Mouse (Mus musculus) heart, embryonic 14.5 days (tissue): ENCODE data around the gene Thumpd2. TPM values are rescaled to one million over a fixed set of nuclear protein-coding genes. Genes with fewer than 3 reads are reported as not detected.

Experiments
- ATAC-seq: fragments of 200-750 bp; cut with Nextera tagmentation; 2 replicates; pipeline ENCODE4 v1.8.0; 2017; ENCODE audit warnings: low read depth, moderate TSS enrichment; ENCODE audit not compliant: insufficient number of reproducible peaks, insufficient read depth, low FRiP score
- H3K27ac ChIP-seq, 2 experiments: fragments of 200-500 bp in 1 of 2; fragments of 300-500 bp in 1 of 2; sonication (generic) in 1 of 2; replicated peaks in 1 of 2; 2 replicates each; pipeline ENCODE4 v1.5.1; 2012 to 2014; ENCODE audit warnings: low read depth in 2 of 2, low read length in 2 of 2, control low read depth in 1 of 2, mild to moderate bottlenecking in 1 of 2, mixed read lengths in 1 of 2; ENCODE audit not compliant: control insufficient read depth in 1 of 2, insufficient read depth in 1 of 2
- H3K27me3 ChIP-seq: fragments of 300-500 bp; sonication (generic); 2 replicates; pipeline ENCODE4 v1.6.1; 2014; ENCODE audit warnings: mild to moderate bottlenecking, low read length, control low read depth; ENCODE audit not compliant: control insufficient read depth, insufficient read depth
- H3K36me3 ChIP-seq: fragments of 300-500 bp; sonication (generic); 2 replicates; pipeline ENCODE4 v1.6.1; 2014; ENCODE audit warnings: mild to moderate bottlenecking, control low read depth, low read length, mixed read lengths; ENCODE audit not compliant: control insufficient read depth, insufficient read depth
- H3K4me1 ChIP-seq, 2 experiments: fragments of 200-500 bp in 1 of 2; fragments of 300-500 bp in 1 of 2; sonication (generic) in 1 of 2; 2 replicates each; pipeline ENCODE4 v1.6.1; 2012 to 2014; ENCODE audit warnings: low read length in 2 of 2, control low read depth in 1 of 2, mixed read lengths in 1 of 2; ENCODE audit not compliant: control insufficient read depth in 2 of 2, insufficient read depth in 2 of 2
- H3K4me2 ChIP-seq: fragments of 300-500 bp; sonication (generic); 2 replicates; pipeline ENCODE4 v1.6.1; 2014; ENCODE audit warnings: mild to moderate bottlenecking, low read length
- H3K4me3 ChIP-seq, 2 experiments: fragments of 200-500 bp in 1 of 2; fragments of 300-500 bp in 1 of 2; sonication (generic) in 1 of 2; 2 replicates each; pipeline ENCODE4 v1.5.1; 2012 to 2014; ENCODE audit warnings: low read length in 2 of 2, mild to moderate bottlenecking in 2 of 2, control low read depth in 1 of 2, low read depth in 1 of 2, moderate library complexity in 1 of 2; ENCODE audit not compliant: control insufficient read depth in 1 of 2, insufficient read depth in 1 of 2
- H3K9ac ChIP-seq: fragments of 300-500 bp; sonication (generic); 2 replicates; pipeline ENCODE4 v1.6.1; 2014; ENCODE audit warnings: mild to moderate bottlenecking, low read length
- H3K9me3 ChIP-seq: fragments of 300-500 bp; sonication (generic); 2 replicates; pipeline ENCODE4 v1.6.1; 2016; ENCODE audit warnings: low read length, control low read depth; ENCODE audit not compliant: control insufficient read depth
- WGBS: fragments of 180-500 bp; shearing (Covaris S2); extraction: QIAGEN DNeasy Blood & Tissue Kit; methylation state at CpG from one replicate; pipeline ENCODE4 v1.1.7; 2014; 5-methylcytosine and 5-hydroxymethylcytosine counted together
- polyA plus RNA-seq: library from polyadenylated mRNA; unstranded; fragments of >200 nt; fragmentation: Nextera tagmentation; extraction: Ambion mirVana; gene quantifications from 2 replicates; pipeline ENCODE4 v1.2.1, GENCODE M21; 2014

Thumpd2 gene
- polyA plus RNA-seq, 1 experiment from 2014 or later: 11.3 TPM

- no peaks in the 10 kb centered on the region for H3K27me3 ChIP-seq
- WGBS: 86% methylated on average over 10 of the region's 10 CpGs
Measured at GRCm38 (mm10) chr17:81009112-81009511, 55.8 kb downstream of the Thumpd2 start.

GRCm38 (mm10) chr17:81005292-81005691 is 59.6 kb downstream of the Thumpd2 start:
- Histone ChIP-seq H3K9me3 (no peaks in the 10 kb centered on the region), H3K27me3 (no peaks in the 10 kb centered on the region), H3K27ac (peak overlapping the region in 1 of 2 experiments; percentile 28; a peak in 1 of 4 replicates), H3K4me3 (no peak overlapping the region), H3K9ac (0 out of 2 replicates have a peak overlapping the region, but pooled peaks have one; percentile 11), H3K4me1 (peaks cover 16 to 28% of the 10 kb centered on the region in 2 experiments), H3K36me3 (no peaks in the 10 kb centered on the region), H3K4me2 (peak overlapping the region; percentile 23; the same call in 1 of the 2 replicates)
- WGBS: 44% methylated on average over 8 of the region's 8 CpGs
- no peak for ATAC-seq

More at GRCm38 (mm10) chr17:81009112-81009511, 55.8 kb downstream of the Thumpd2 start:
- no peak for ATAC-seq
- Histone ChIP-seq H3K4me2 (no peak overlapping the region), H3K4me3 (no peak overlapping the region), H3K9me3 (no peaks in the 10 kb centered on the region), H3K4me1 (peaks cover 24 to 36% of the 10 kb centered on the region in 2 experiments), H3K27ac (no peak overlapping the region), H3K36me3 (no peaks in the 10 kb centered on the region), H3K9ac (no peak overlapping the region)

- no peak for ATAC-seq
- Histone ChIP-seq H3K4me2 (peak overlapping the region; percentile 23; the same call in 1 of the 2 replicates), H3K4me3 (no peak overlapping the region), H3K9ac (no peak overlapping the region), H3K36me3 (no peaks in the 10 kb centered on the region), H3K4me1 (peaks cover 16 to 22% of the 10 kb centered on the region in 2 experiments), H3K27ac (no peak overlapping the region; a peak in 1 of 4 replicates), H3K9me3 (no peaks in the 10 kb centered on the region), H3K27me3 (no peaks in the 10 kb centered on the region)
- WGBS: 60% methylated on average over 11 of the region's 11 CpGs
Measured at GRCm38 (mm10) chr17:81004454-81004853, 60.4 kb downstream of the Thumpd2 start.

DNA sequence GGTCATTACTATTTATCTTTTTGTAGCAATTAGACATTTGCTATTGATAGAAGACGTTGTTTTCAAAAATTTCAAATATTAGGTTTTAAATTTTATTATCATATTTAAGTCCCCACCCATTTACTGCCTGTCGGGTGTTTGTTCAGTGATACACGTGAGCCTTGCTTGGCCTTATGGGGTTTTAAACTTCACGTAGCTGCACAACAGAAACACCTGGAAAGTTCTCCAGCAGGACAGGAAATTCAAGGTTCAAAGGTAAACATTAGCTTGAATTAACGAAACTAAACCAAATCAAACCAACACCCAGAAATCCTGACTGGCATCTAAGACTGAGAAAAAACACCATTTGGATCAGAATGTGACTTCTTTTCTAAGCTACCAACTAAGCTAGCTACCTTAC is 62.8 kb downstream of the Thumpd2 start:
- no peaks in the 10 kb centered on the region for H3K36me3 ChIP-seq
- peaks cover 14 to 22% of the 10 kb centered on the region in 2 experiments for H3K4me1 ChIP-seq
- H3K4me2 ChIP-seq: no peak overlapping the region
- H3K27ac ChIP-seq: no peak overlapping the region
- no peaks in the 10 kb centered on the region for H3K9me3 ChIP-seq
- H3K27me3 ChIP-seq: no peaks in the 10 kb centered on the region
- no peak for ATAC-seq
- H3K9ac ChIP-seq: no peak overlapping the region
- H3K4me3 ChIP-seq: no peak overlapping the region
- 83% methylated on average over 5 of the region's 5 CpGs for WGBS

GRCm38 (mm10) chr17:81001647-81002046 is 63.2 kb downstream of the Thumpd2 start:
- Histone ChIP-seq H3K9me3 (no peaks in the 10 kb centered on the region), H3K27ac (no peak overlapping the region), H3K27me3 (no peaks in the 10 kb centered on the region), H3K4me2 (no peak overlapping the region), H3K9ac (no peak overlapping the region), H3K4me1 (peaks cover 14 to 22% of the 10 kb centered on the region in 2 experiments), H3K36me3 (no peaks in the 10 kb centered on the region), H3K4me3 (no peak overlapping the region)
- no peak for ATAC-seq
- WGBS: 94% methylated on average over 4 of the region's 4 CpGs

- no peaks in the 10 kb centered on the region for H3K36me3 ChIP-seq
- H3K4me3 ChIP-seq: no peak overlapping the region
- no peak for ATAC-seq
Measured at GRCm38 (mm10) chr17:81001010-81001409, 63.9 kb downstream of the Thumpd2 start.

DNA sequence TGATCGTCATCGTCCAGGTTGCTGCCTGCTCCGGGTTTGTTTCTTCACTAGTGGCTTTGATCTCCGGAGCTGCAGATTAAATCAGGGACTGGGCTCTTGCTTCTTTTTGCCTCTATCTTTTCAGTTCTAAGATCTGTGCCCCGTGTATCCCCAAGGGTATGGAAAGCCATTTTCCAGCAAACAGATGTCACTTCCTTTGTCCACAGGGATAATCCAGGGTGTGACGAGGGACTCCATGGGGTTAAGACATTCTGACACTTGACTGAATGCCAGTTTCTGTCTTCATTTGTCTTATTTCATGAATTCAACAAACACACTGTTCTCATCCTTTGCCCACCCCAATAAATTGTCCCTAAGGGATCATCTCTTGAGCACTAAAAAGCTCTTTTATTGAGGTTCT is 65.9 kb downstream of the Thumpd2 start:
- peaks cover 4 to 6% of the 10 kb centered on the region in 2 experiments; a peak in 2 of 4 replicates for H3K4me1 ChIP-seq
- ATAC-seq: no peak
- no peak overlapping the region for H3K4me2 ChIP-seq
- 61% methylated on average over 6 of the region's 6 CpGs for WGBS
- no peak overlapping the region for H3K27ac ChIP-seq
- H3K27me3 ChIP-seq: no peaks in the 10 kb centered on the region
- H3K9me3 ChIP-seq: no peaks in the 10 kb centered on the region
- no peak overlapping the region for H3K4me3 ChIP-seq
- H3K36me3 ChIP-seq: no peaks in the 10 kb centered on the region
- no peak overlapping the region for H3K9ac ChIP-seq

More at GRCm38 (mm10) chr17:81001010-81001409, 63.9 kb downstream of the Thumpd2 start:
- Histone ChIP-seq H3K27me3 (no peaks in the 10 kb centered on the region), H3K4me2 (no peak overlapping the region), H3K4me1 (peaks cover 14 to 22% of the 10 kb centered on the region in 2 experiments), H3K27ac (no peak overlapping the region), H3K9me3 (no peaks in the 10 kb centered on the region), H3K9ac (no peak overlapping the region)
- WGBS: 74% methylated on average over 12 of the region's 12 CpGs

DNA sequence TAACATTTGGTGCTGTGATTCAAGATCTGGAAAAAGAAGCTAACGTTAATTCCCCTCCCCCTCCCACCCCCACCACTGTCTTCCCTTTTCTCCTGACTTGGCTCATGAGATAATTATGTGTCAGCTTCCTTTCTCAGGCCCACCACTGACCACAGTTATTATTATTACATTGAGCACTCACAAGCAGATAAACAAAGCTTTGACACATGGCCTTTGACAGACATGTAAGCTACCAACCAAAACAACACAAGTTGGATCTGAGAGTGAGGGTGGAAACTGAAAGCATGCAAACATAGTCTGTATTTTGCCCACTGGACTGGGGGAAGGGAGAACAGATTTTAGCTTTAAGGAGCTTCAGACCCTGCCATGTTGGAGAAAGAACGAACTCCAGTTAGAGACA is 67.7 kb downstream of the Thumpd2 start:
- ATAC-seq: no peak
- Histone ChIP-seq H3K4me3 (no peak overlapping the region), H3K27ac (no peak overlapping the region), H3K9me3 (no peaks in the 10 kb centered on the region), H3K9ac (no peak overlapping the region), H3K36me3 (no peaks in the 10 kb centered on the region), H3K4me2 (no peak overlapping the region), H3K27me3 (no peaks in the 10 kb centered on the region), H3K4me1 (peaks cover 4% of the 10 kb centered on the region in 2 experiments; a peak in 2 of 4 replicates)
- WGBS: 58% methylated on average over 2 of the region's 2 CpGs
